Mouse (Mus musculus) CH12.LX (cell line): ENCODE measurements around the gene Wars.

Experiments
- BHLHE40 ChIP-seq: IDR thresholded peaks from 2 replicates; pipeline ENCODE4 v1.6.1; 2011; ENCODE audit warnings: mild to moderate bottlenecking, low read depth, low read length, improper control_type of control experiment
- CHD2 ChIP-seq: IDR thresholded peaks from 2 replicates; pipeline ENCODE4 v1.6.1; 2011; ENCODE audit warnings: low read length, improper control_type of control experiment
- CTCF ChIP-seq, 2 experiments: IDR thresholded peaks in 1 of 2; conservative IDR thresholded peaks in 1 of 2; 2 replicates each; pipeline ENCODE4 v1.5.1; 2011 to 2012; ENCODE audit warnings: low read depth in 2 of 2, low read length in 2 of 2, improper control_type of control experiment in 1 of 2, inconsistent platforms in 1 of 2, mild to moderate bottlenecking in 1 of 2, moderate library complexity in 1 of 2
- EP300 ChIP-seq: IDR thresholded peaks from 2 replicates; pipeline ENCODE4 v1.6.1; 2011; ENCODE audit warnings: low read length, improper control_type of control experiment
- ETS1 ChIP-seq: conservative IDR thresholded peaks from 2 replicates; pipeline ENCODE4 v1.6.1; 2012; ENCODE audit warnings: low read depth, mild to moderate bottlenecking, inconsistent platforms, low read length, improper control_type of control experiment, moderate library complexity
- HCFC1 ChIP-seq: IDR thresholded peaks from 2 replicates; pipeline ENCODE4 v1.6.1; 2012; ENCODE audit warnings: low read depth, mild to moderate bottlenecking, inconsistent platforms, low read length, improper control_type of control experiment
- JUND ChIP-seq: conservative IDR thresholded peaks from 2 replicates; pipeline ENCODE4 v1.6.1; 2011; ENCODE audit warnings: low read depth, low read length, improper control_type of control experiment
- MAZ ChIP-seq: IDR thresholded peaks from 2 replicates; pipeline ENCODE4 v1.6.1; 2012; ENCODE audit warnings: low read depth, mild to moderate bottlenecking, inconsistent platforms, low read length, improper control_type of control experiment, moderate library complexity
- PAX5 ChIP-seq: IDR thresholded peaks from 2 replicates; pipeline ENCODE4 v1.6.1; 2012; ENCODE audit warnings: low read length, inconsistent platforms, mixed read lengths
- POLR2A ChIP-seq: IDR thresholded peaks from 2 replicates; pipeline ENCODE4 v1.6.1; 2011; ENCODE audit warnings: low read depth, mild to moderate bottlenecking, improper control_type of control experiment, low read length
- POLR2AphosphoS2 ChIP-seq: IDR thresholded peaks from 2 replicates; pipeline ENCODE4 v1.6.1; 2011; ENCODE audit warnings: low read depth, low read length, improper control_type of control experiment
- TCF12 ChIP-seq: IDR thresholded peaks from 2 replicates; pipeline ENCODE4 v1.6.1; 2014; ENCODE audit warnings: low read depth, mild to moderate bottlenecking, inconsistent platforms, low read length, improper control_type of control experiment
- USF1 ChIP-seq: IDR thresholded peaks from 2 replicates; pipeline ENCODE4 v1.6.1; 2014; ENCODE audit warnings: low read depth, mild to moderate bottlenecking, inconsistent platforms, low read length, improper control_type of control experiment
- ZNF384 ChIP-seq: IDR thresholded peaks from 2 replicates; pipeline ENCODE4 v1.6.1; 2012; ENCODE audit warnings: low read depth, low read length, improper control_type of control experiment, inconsistent platforms

- no peak for TF ChIP-seq EP300
- TF ChIP-seq TCF12: no peak
- TF ChIP-seq CTCF (conservative IDR thresholded peaks at IDR 0.05 in 1 of 2, IDR thresholded peaks at IDR 0.05 in 1 of 2; ENCODE audit: low read depth in 2 of 2, low read length in 2 of 2): no peak
- TF ChIP-seq ETS1: no peak
- no peak for TF ChIP-seq MAZ
- TF ChIP-seq JUND: no peak
- TF ChIP-seq CHD2: no peak
- no peak for TF ChIP-seq POLR2A
- no peak for TF ChIP-seq HCFC1
- no peak for TF ChIP-seq BHLHE40
- no peak for TF ChIP-seq POLR2AphosphoS2
- no peak for TF ChIP-seq ZNF384
- no peak for TF ChIP-seq USF1
- TF ChIP-seq PAX5: no peak
Measured at GRCm38 (mm10) chr12:108812463-108812862, 81.5 kb downstream of the Wars start.
